Mouse (Mus musculus) myocyte (in vitro differentiated cells): ENCODE results near the gene Kctd6. TPM values are rescaled to one million over a fixed set of nuclear protein-coding genes. Genes with fewer than 3 reads are reported as not detected.

ENCODE experiments used
- H3K27me3 ChIP-seq: one replicate; pipeline ENCODE4 v1.6.1; 2011; ENCODE audit not compliant: control insufficient read depth, insufficient read depth, insufficient read length
- H3K36me3 ChIP-seq: one replicate; pipeline ENCODE4 v1.6.1; 2011; ENCODE audit not compliant: control insufficient read depth, insufficient read depth
- H3K4me2 ChIP-seq: one replicate; pipeline ENCODE4 v1.6.1; 2011; ENCODE audit warnings: low read depth, control low read depth
- H3K4me3 ChIP-seq: one replicate; pipeline ENCODE4 v1.5.1; 2011; ENCODE audit warnings: mild to moderate bottlenecking, control low read depth, moderate library complexity
- H3K79me2 ChIP-seq: one replicate; pipeline ENCODE4 v1.6.1; 2011; ENCODE audit not compliant: control insufficient read depth, insufficient read depth
- H3ac ChIP-seq: one replicate; pipeline ENCODE4 v1.6.1; 2011; ENCODE audit not compliant: control insufficient read depth, insufficient read length
- CEBPB ChIP-seq: IDR thresholded peaks from 2 replicates; pipeline ENCODE4 v1.6.1; 2011; ENCODE audit warnings: mild to moderate bottlenecking, moderate library complexity; ENCODE audit not compliant: poor library complexity, insufficient read depth, severe bottlenecking
- E2F4 ChIP-seq: IDR thresholded peaks from one replicate; pipeline ENCODE4 v1.6.1; 2011; ENCODE audit warnings: mild to moderate bottlenecking, control low read depth, moderate library complexity; ENCODE audit not compliant: insufficient read depth
- MAX ChIP-seq: IDR thresholded peaks from one replicate; pipeline ENCODE4 v1.6.1; 2011; ENCODE audit warnings: low read depth, mild to moderate bottlenecking, control low read depth
- MYOD1 ChIP-seq, 3 experiments: IDR thresholded peaks; one replicate each; pipeline ENCODE4 v1.6.1; 2011; ENCODE audit warnings: control low read depth in 2 of 3, low read depth in 2 of 3, mild to moderate bottlenecking in 2 of 3, moderate library complexity in 1 of 3; ENCODE audit not compliant: insufficient read length in 2 of 3, control insufficient read depth in 1 of 3
- MYOG ChIP-seq, 3 experiments: IDR thresholded peaks; one replicate each; pipeline ENCODE4 v1.6.1; 2011; ENCODE audit warnings: control low read depth in 2 of 3, low read depth in 2 of 3, mild to moderate bottlenecking in 2 of 3; ENCODE audit not compliant: insufficient read length in 2 of 3, control insufficient read depth in 1 of 3, insufficient read depth in 1 of 3
- POLR2A ChIP-seq: IDR thresholded peaks from one replicate; pipeline ENCODE4 v1.6.1; 2011; ENCODE audit warnings: low read depth, mild to moderate bottlenecking, control low read depth, moderate library complexity; ENCODE audit not compliant: insufficient read length
- POLR2AphosphoS2 ChIP-seq: IDR thresholded peaks from one replicate; pipeline ENCODE4 v1.6.1; 2011; ENCODE audit warnings: low read depth, control low read depth; ENCODE audit not compliant: insufficient read length
- REST ChIP-seq: IDR thresholded peaks from one replicate; pipeline ENCODE4 v1.6.1; 2011; ENCODE audit warnings: mild to moderate bottlenecking, control low read depth, moderate library complexity; ENCODE audit not compliant: insufficient read depth, insufficient read length
- SRF ChIP-seq: IDR thresholded peaks from one replicate; pipeline ENCODE4 v1.6.1; 2011; ENCODE audit warnings: low read depth; ENCODE audit not compliant: control insufficient read depth, insufficient read length
- TCF12 ChIP-seq: IDR thresholded peaks from one replicate; pipeline ENCODE4 v1.6.1; 2011; ENCODE audit warnings: mild to moderate bottlenecking, control low read depth; ENCODE audit not compliant: poor library complexity, insufficient read depth, severe bottlenecking
- TCF3 ChIP-seq: IDR thresholded peaks from one replicate; pipeline ENCODE4 v1.6.1; 2011; ENCODE audit warnings: low read depth, control low read depth; ENCODE audit not compliant: insufficient read length
- USF1 ChIP-seq: IDR thresholded peaks from one replicate; pipeline ENCODE4 v1.6.1; 2011; ENCODE audit warnings: low read depth, mild to moderate bottlenecking, control low read depth, moderate library complexity
- polyA plus RNA-seq: library from polyadenylated mRNA; unstranded; fragments of >200 nt; fragmentation: generic; extraction: Trizol; gene quantifications from one replicate; pipeline ENCODE4 v1.2.1, GENCODE M21; 2012; ENCODE audit warnings: missing spikeins

Kctd6 gene
- polyA plus RNA-seq, 1 experiment, result 6.3 TPM

GRCm38 (mm10) chr14:8246878-8247277 is 32.9 kb downstream of the Kctd6 start:
- Histone ChIP-seq H3K79me2 (no peaks in the 10 kb centered on the region), H3K27me3 (peaks cover 4% of the 10 kb centered on the region), H3K36me3 (no peaks in the 10 kb centered on the region), H3K4me2 (no peak overlapping the region), H3ac (no peak overlapping the region), H3K4me3 (no peak overlapping the region)
- no peak for TF ChIP-seq MYOG (IDR thresholded peaks at IDR 0.05; ENCODE audit: control insufficient read depth in 1 of 3, insufficient read depth in 1 of 3, insufficient read length in 2 of 3, low read depth in 2 of 3)
- TF ChIP-seq TCF3, result no peak
- no peak for TF ChIP-seq TCF12
- no peak for TF ChIP-seq MYOD1 (IDR thresholded peaks at IDR 0.05; ENCODE audit: control insufficient read depth in 1 of 3, insufficient read length in 2 of 3, low read depth in 2 of 3)
- no peak for TF ChIP-seq MAX
- no peak for TF ChIP-seq E2F4
- no peak for TF ChIP-seq POLR2A
- no peak for TF ChIP-seq POLR2AphosphoS2
- TF ChIP-seq SRF, result no peak
- TF ChIP-seq USF1, result no peak
- TF ChIP-seq CEBPB, result no peak
- TF ChIP-seq REST, result no peak

GRCm38 (mm10) chr14:8249206-8249605 is 35.3 kb downstream of the Kctd6 start:
- H3ac ChIP-seq, result no peak overlapping the region
- H3K4me2 ChIP-seq, result no peak overlapping the region
- H3K36me3 ChIP-seq, result no peaks in the 10 kb centered on the region
- TF ChIP-seq POLR2A, result no peak
- TF ChIP-seq USF1, result no peak
- no peak for TF ChIP-seq SRF
- TF ChIP-seq E2F4, result no peak
- no peak for TF ChIP-seq MYOG (IDR thresholded peaks at IDR 0.05; ENCODE audit: control insufficient read depth in 1 of 3, insufficient read depth in 1 of 3, insufficient read length in 2 of 3, low read depth in 2 of 3)
- TF ChIP-seq CEBPB, result no peak
- no peak for TF ChIP-seq REST
- no peak for TF ChIP-seq POLR2AphosphoS2
- TF ChIP-seq MYOD1 (IDR thresholded peaks at IDR 0.05; ENCODE audit: control insufficient read depth in 1 of 3, insufficient read length in 2 of 3, low read depth in 2 of 3), result no peak
- no peak for TF ChIP-seq TCF3
- TF ChIP-seq MAX, result no peak
- no peak for TF ChIP-seq TCF12
- H3K4me3 ChIP-seq, result no peak overlapping the region
- H3K79me2 ChIP-seq, result no peaks in the 10 kb centered on the region
- H3K27me3 ChIP-seq, result peaks cover 4% of the 10 kb centered on the region

GRCm38 (mm10) chr14:8250141-8250871 is 36.4 kb downstream of the Kctd6 start:
- Histone ChIP-seq H3K4me2 (no peak overlapping the region), H3ac (no peak overlapping the region), H3K27me3 (peaks cover 4% of the 10 kb centered on the region), H3K36me3 (no peaks in the 10 kb centered on the region), H3K79me2 (no peaks in the 10 kb centered on the region), H3K4me3 (no peak overlapping the region)
- TF ChIP-seq SRF, result no peak
- TF ChIP-seq MYOG (IDR thresholded peaks at IDR 0.05; ENCODE audit: control insufficient read depth in 1 of 3, insufficient read depth in 1 of 3, insufficient read length in 2 of 3, low read depth in 2 of 3), result no peak
- TF ChIP-seq REST, result no peak

GRCm38 (mm10) chr14:8251330-8251885 is 37.5 kb downstream of the Kctd6 start:
- no peak overlapping the region for H3K4me3 ChIP-seq
- H3K36me3 ChIP-seq, result no peaks in the 10 kb centered on the region
- H3K27me3 ChIP-seq, result peaks cover 4% of the 10 kb centered on the region
- no peak overlapping the region for H3ac ChIP-seq
- no peak for TF ChIP-seq CEBPB
- no peak for TF ChIP-seq POLR2A
- TF ChIP-seq USF1, result no peak
- TF ChIP-seq MAX, result no peak
- no peak for TF ChIP-seq E2F4
- TF ChIP-seq TCF12, result no peak
- TF ChIP-seq MYOG (IDR thresholded peaks at IDR 0.05; ENCODE audit: control insufficient read depth in 1 of 3, insufficient read depth in 1 of 3, insufficient read length in 2 of 3, low read depth in 2 of 3), result no peak
- TF ChIP-seq TCF3, result no peak
- TF ChIP-seq SRF, result no peak
- no peak for TF ChIP-seq MYOD1 (IDR thresholded peaks at IDR 0.05; ENCODE audit: control insufficient read depth in 1 of 3, insufficient read length in 2 of 3, low read depth in 2 of 3)
- TF ChIP-seq POLR2AphosphoS2, result no peak
- no peak for TF ChIP-seq REST
- no peaks in the 10 kb centered on the region for H3K79me2 ChIP-seq
- H3K4me2 ChIP-seq, result no peak overlapping the region

- Histone ChIP-seq H3K4me2 (no peak overlapping the region), H3K27me3 (no peaks in the 10 kb centered on the region)
Measured at GRCm38 (mm10) chr14:8255076-8255729, 41.3 kb downstream of the Kctd6 start.

More at GRCm38 (mm10) chr14:8255076-8255729, 41.3 kb downstream of the Kctd6 start:
- Histone ChIP-seq H3K36me3 (no peaks in the 10 kb centered on the region), H3ac (no peak overlapping the region), H3K79me2 (no peaks in the 10 kb centered on the region), H3K4me3 (no peak overlapping the region)
- TF ChIP-seq MAX, result no peak
- TF ChIP-seq POLR2AphosphoS2, result no peak
- no peak for TF ChIP-seq MYOD1 (IDR thresholded peaks at IDR 0.05; ENCODE audit: control insufficient read depth in 1 of 3, insufficient read length in 2 of 3, low read depth in 2 of 3)
- no peak for TF ChIP-seq TCF12
- TF ChIP-seq REST, result no peak
- TF ChIP-seq SRF, result no peak
- TF ChIP-seq TCF3, result no peak
- no peak for TF ChIP-seq MYOG (IDR thresholded peaks at IDR 0.05; ENCODE audit: control insufficient read depth in 1 of 3, insufficient read depth in 1 of 3, insufficient read length in 2 of 3, low read depth in 2 of 3)
- TF ChIP-seq E2F4, result no peak
- no peak for TF ChIP-seq CEBPB
- TF ChIP-seq USF1, result no peak
